Mouse (Mus musculus) megakaryocyte, embryonic 14.5 days (primary cell): ENCODE results near the gene Grap2. TPM values are rescaled to one million over a fixed set of nuclear protein-coding genes. Genes with fewer than 3 reads are reported as not detected.
A peak's percentile ranks its signal among the peaks of the same experiment; 100 is the strongest.
"Not testable (repeated sequence)": the region's sequence is repeated elsewhere in the genome, so short reads cannot be mapped to it uniquely, and the experiment has no call there.

ENCODE experiments used
- H3K27me3 ChIP-seq: replicated peaks from 2 replicates; pipeline ENCODE3; 2012; ENCODE audit warnings: inconsistent platforms
- H3K36me3 ChIP-seq: replicated peaks from 2 replicates; pipeline ENCODE3; 2012; ENCODE audit warnings: low read length, inconsistent platforms, mixed read lengths
- H3K4me1 ChIP-seq: 2 replicates; pipeline ENCODE4 v1.6.1; 2012; ENCODE audit warnings: inconsistent platforms
- H3K4me3 ChIP-seq: replicated peaks from 2 replicates; pipeline ENCODE3; 2012; ENCODE audit warnings: moderate library complexity, mild to moderate bottlenecking, inconsistent platforms
- H3K9me3 ChIP-seq: 2 replicates; pipeline ENCODE4 v1.6.1; 2012; ENCODE audit warnings: inconsistent platforms
- FLI1 ChIP-seq: IDR thresholded peaks from 2 replicates; pipeline ENCODE4 v1.6.1; 2012; ENCODE audit warnings: low read length, inconsistent platforms, mixed read lengths
- GATA1 ChIP-seq: IDR thresholded peaks from 3 replicates; pipeline ENCODE4 v1.6.1; 2012; ENCODE audit warnings: mixed read lengths, low read length, inconsistent platforms, borderline replicate concordance
- polyA plus RNA-seq: library from polyadenylated mRNA; stranded (reverse); fragments of >175 nt; gene quantifications from 2 replicates; pipeline ENCODE4 v1.2.3, GENCODE M21; 2012; ENCODE audit warnings: low replicate concordance; ENCODE audit not compliant: insufficient read depth

Grap2 gene
- polyA plus RNA-seq, 1 experiment = 136 TPM

DNA sequence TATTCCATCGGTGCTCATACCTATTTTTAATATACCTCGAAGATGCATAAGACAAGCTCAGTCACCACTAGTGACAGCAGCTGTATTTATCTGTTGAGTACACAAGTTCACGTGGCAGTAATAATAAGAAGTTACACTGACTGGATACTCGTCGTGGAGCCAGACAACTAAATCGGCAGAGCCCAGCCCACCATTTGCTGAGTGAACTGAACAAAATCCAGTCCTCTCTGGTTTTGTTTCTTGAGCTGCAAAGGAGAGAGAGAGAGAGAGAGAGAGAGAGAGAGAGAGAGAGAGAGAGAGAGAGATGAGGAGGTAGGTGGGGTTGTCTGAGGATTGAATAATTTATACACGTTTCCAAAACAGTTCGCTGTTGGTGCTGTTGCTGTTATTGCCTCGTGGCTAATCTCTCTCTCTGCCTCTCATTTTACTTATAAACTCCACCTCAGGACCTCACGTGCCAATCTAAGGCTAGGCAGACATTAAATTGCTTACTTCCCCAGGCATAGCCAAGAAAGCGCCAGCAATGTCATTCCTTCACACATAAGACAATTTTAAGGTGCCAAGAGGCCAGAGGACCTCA is 4.1 kb downstream of the Grap2 start:
- no peaks in the 10 kb centered on the region for H3K9me3 ChIP-seq
- no peak for TF ChIP-seq FLI1
- no peak for TF ChIP-seq GATA1
- peaks cover 14% of the 10 kb centered on the region for H3K4me1 ChIP-seq
- peaks cover 67% of the 10 kb centered on the region for H3K27me3 ChIP-seq
- no peak overlapping the region for H3K4me3 ChIP-seq
- no peaks in the 10 kb centered on the region for H3K36me3 ChIP-seq

DNA sequence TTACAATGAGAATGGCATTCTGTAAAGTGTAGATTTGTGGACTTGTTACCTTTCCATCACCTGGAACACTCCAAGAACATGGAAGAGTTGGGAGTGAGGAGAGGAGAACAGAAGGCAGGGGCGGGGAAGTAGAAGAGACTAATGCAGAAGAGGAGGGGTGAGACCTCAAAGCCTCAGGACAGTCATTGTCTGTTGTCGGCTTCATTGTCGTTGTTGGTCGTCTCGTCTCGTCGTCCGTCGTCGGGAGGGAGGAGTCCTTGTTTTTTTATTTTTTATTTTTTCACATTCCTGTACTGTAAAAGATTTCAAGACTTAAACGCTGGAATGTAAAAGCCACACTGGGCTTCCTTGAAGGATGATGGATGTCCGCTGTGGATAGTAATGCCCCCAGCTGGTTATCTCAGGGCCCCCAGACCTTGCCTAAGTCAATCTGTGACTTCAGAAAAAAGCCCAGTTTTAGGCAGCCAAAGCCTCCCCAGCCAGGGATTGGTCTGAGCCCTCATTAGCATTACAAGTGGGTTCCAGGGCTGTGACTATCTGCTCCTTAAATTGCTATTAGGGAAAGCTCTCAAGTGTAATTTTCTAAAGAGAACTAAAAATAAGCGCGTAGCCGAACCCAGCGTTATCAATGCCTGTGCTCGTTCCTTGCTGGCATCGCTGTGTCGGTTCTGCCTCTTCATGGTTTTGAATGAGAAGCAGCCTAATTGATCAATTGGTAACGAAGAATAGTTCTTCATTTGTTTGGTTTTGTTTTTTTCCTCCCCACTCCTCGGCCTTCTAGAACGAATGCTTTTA is 5.0 kb downstream of the Grap2 start:
- H3K27me3 ChIP-seq = peaks cover 67% of the 10 kb centered on the region

DNA sequence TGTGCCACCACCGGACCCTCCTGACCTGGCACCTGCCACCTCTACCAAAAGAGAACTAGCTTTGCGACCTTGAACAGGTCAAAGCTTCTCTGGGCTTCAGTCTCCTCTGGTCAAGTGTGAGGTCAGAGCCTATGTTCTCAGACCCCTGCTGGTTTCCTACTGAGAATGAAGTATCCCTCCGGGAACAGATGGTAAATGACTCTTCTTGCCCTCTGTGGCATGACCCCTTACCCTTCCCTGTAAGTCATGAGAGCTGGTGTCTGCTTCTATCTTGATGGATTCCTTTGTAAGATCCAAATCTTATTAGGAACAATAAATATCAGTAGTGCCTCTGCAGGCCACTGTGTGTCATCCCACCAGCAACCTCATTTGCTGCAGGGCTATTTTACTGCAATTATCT is 6.7 kb downstream of the Grap2 start:
- TF ChIP-seq GATA1 (no peak), FLI1 (no peak)
- no peak overlapping the region for H3K4me3 ChIP-seq
- peaks cover 67% of the 10 kb centered on the region for H3K27me3 ChIP-seq
- H3K4me1 ChIP-seq = peaks cover 12% of the 10 kb centered on the region
- H3K9me3 ChIP-seq = 0 out of 2 replicates have a peak, but pooled peaks cover 4% of the 10 kb centered on the region
- H3K36me3 ChIP-seq = no peaks in the 10 kb centered on the region

More for the DNA sequence above, 5.0 kb downstream of the Grap2 start:
- H3K9me3 ChIP-seq = no peaks in the 10 kb centered on the region
- H3K4me3 ChIP-seq = no peak overlapping the region
- no peak for TF ChIP-seq FLI1
- no peak for TF ChIP-seq GATA1
- peaks cover 7% of the 10 kb centered on the region for H3K4me1 ChIP-seq
- no peaks in the 10 kb centered on the region for H3K36me3 ChIP-seq

GRCm38 (mm10) chr15:80580585-80580984 is 8.2 kb downstream of the Grap2 start:
- not testable (repeated sequence) for H3K9me3 ChIP-seq, H3K4me3 ChIP-seq, H3K36me3 ChIP-seq
- H3K4me1 ChIP-seq = peaks cover 13% of the 10 kb centered on the region
- peaks cover 73% of the 10 kb centered on the region for H3K27me3 ChIP-seq

DNA sequence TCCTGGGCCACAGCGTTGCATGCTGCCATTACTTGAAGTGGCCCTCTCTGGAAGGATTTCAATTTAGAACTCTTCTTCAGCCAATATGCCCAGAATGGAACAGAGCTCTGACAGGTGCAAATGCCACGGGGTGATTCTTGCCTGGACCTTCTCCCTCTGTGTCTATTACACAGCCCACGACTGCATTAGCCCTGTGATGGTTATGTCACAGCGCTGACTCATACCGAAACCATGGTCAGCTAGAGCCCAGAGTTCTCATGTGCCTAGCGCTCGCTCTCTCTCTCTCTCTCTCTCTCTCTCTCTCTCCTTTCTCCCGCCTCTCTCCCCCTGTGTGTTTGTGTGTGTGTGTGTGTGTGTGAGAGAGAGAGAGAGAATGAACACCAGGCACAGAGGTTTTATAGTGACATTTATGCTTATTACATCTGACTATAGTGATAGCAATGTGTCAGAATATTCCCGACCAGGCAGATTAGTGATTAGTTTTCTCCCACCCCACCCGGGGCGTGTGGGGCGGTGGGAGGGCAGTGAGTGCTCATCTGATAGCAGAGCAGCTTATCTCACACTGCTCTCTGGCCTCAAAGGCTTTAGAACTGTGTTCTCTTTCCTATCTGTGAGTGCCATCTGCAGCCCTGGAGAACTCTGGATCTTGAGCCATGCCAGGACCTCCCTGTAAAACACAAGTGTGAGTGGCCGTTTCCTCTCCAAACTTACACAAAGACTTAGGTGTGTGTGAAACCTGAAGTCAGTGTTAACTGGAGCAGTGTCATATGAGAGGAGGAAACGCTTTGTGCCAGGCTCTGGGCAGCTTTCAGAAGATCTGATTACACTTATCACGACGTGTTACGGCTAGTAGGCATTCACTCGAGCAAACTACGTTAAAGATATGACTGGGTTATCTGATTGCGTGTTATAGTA is 10.4 kb downstream of the Grap2 start:
- Histone ChIP-seq H3K27me3 (peaks cover 72% of the 10 kb centered on the region), H3K36me3 (no peaks in the 10 kb centered on the region), H3K4me3 (peak overlapping the region; percentile 75), H3K4me1 (peaks cover 17% of the 10 kb centered on the region), H3K9me3 (0 out of 2 replicates have a peak, but pooled peaks cover 4% of the 10 kb centered on the region)
- TF ChIP-seq FLI1 (no peak), GATA1 (no peak)

- H3K27me3 ChIP-seq = peaks cover 74% of the 10 kb centered on the region
- 0 out of 2 replicates have a peak, but pooled peaks cover 4% of the 10 kb centered on the region for H3K9me3 ChIP-seq
- H3K4me1 ChIP-seq = peaks cover 19% of the 10 kb centered on the region
- H3K4me3 ChIP-seq = no peak overlapping the region
- H3K36me3 ChIP-seq = no peaks in the 10 kb centered on the region
- TF ChIP-seq FLI1 = no peak
- no peak for TF ChIP-seq GATA1
These were observed 13.9 kb downstream of the Grap2 start for GRCm38 (mm10) chr15:80586296-80586695.

GRCm38 (mm10) chr15:80590641-80591040 is 18.2 kb downstream of the Grap2 start:
- TF ChIP-seq GATA1 = no peak
- no peak for TF ChIP-seq FLI1
- peaks cover 57% of the 10 kb centered on the region for H3K27me3 ChIP-seq
- H3K4me1 ChIP-seq = peaks cover 9% of the 10 kb centered on the region
- no peak overlapping the region for H3K4me3 ChIP-seq
- H3K9me3 ChIP-seq = no peaks in the 10 kb centered on the region
- no peaks in the 10 kb centered on the region for H3K36me3 ChIP-seq

GRCm38 (mm10) chr15:80592737-80593136 is 20.3 kb downstream of the Grap2 start:
- H3K27me3 ChIP-seq = peaks cover 51% of the 10 kb centered on the region
- H3K4me3 ChIP-seq = no peak overlapping the region
- no peaks in the 10 kb centered on the region for H3K36me3 ChIP-seq
- H3K4me1 ChIP-seq = peaks cover 5% of the 10 kb centered on the region; the same call in 1 of the 2 replicates
- TF ChIP-seq GATA1 (no peak), FLI1 (no peak)
- no peaks in the 10 kb centered on the region for H3K9me3 ChIP-seq

GRCm38 (mm10) chr15:80593877-80594276 is 21.5 kb downstream of the Grap2 start:
- TF ChIP-seq GATA1 (no peak), FLI1 (no peak)
- H3K36me3 ChIP-seq = no peaks in the 10 kb centered on the region
- H3K27me3 ChIP-seq = peaks cover 44% of the 10 kb centered on the region
- no peak overlapping the region for H3K4me3 ChIP-seq
- H3K9me3 ChIP-seq = no peaks in the 10 kb centered on the region
- H3K4me1 ChIP-seq = peaks cover 7% of the 10 kb centered on the region
